ENCODE assay signal across 23 mouse cellular contexts in the genomic region with DNA sequence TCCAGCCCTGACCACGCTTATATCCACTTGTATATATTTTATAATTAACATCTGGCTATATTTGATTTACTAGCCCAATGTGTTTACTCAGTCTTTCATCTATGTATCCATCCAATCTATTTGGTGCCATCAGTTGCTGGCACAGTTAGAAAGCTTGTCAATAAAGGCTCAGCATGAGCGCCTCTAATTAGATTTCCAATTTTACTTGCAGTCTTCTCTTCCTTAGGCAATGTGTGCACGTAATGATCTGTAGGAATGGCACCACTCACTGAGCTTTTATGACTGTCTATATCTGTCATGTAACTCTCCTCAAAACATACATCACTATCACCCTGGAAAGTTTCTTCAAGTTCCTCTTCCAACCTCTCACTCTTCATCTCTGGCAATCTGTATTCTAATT.
"Had no signal": no experiment of that assay in that cellular context is flagged by ENCODE, and none has a peak within 500 bp of the region (broad histone marks: within the 10 kb centered on the region; RNA-seq: fewer than 3 reads in every experiment).

No protein-coding gene starts in this region.

- H3K36me3 ChIP-seq: heart, embryonic 12.5 days; hindbrain, embryonic 10.5 days; hindbrain, embryonic 12.5 days; intestine, embryonic 15.5 days; limb, embryonic 13.5 days; limb, embryonic 15.5 days had no signal

- ATAC-seq: hindbrain, embryonic 16.5 days; inflammation-experienced regulatory T-cells, adult 6 months; intestine, embryonic 15.5 days; intestine, postnatal 0 days had no signal

- H3K4me3 ChIP-seq: gastrocnemius, adult 2 months; heart, adult 2 months; heart, embryonic 12.5 days; hindbrain, embryonic 10.5 days; hindbrain, embryonic 12.5 days; intestine, embryonic 15.5 days; limb, embryonic 13.5 days; limb, embryonic 15.5 days had no signal

- H3K4me2 ChIP-seq: heart, embryonic 12.5 days; hindbrain, embryonic 12.5 days; hindbrain, embryonic 14.5 days; intestine, embryonic 15.5 days; limb, embryonic 13.5 days; limb, embryonic 15.5 days had no signal

- DNase-seq: gastrocnemius, adult 2 months; gastrocnemius, postnatal 10 days; gastrocnemius, postnatal 25 days; heart, adult 2 months; heart, postnatal 10 days; heart, postnatal 4 days; kidney, adult 18-20 months; kidney, adult 8-10 months; kidney, postnatal 10 days; kidney, postnatal 25 days; layer of hippocampus, adult 9-11 months; layer of hippocampus, postnatal 36 days; left cerebral cortex, postnatal 4 days had no signal

- H3K9me3 ChIP-seq: intestine, embryonic 15.5 days; limb, embryonic 15.5 days had no signal

- H3K27ac ChIP-seq: gastrocnemius, adult 2 months; heart, adult 2 months; hindbrain, embryonic 10.5 days; hindbrain, embryonic 12.5 days; hindbrain, embryonic 14.5 days; intestine, embryonic 15.5 days; limb, embryonic 13.5 days; limb, embryonic 15.5 days had no signal

- H3K4me1 ChIP-seq: heart, embryonic 12.5 days; hindbrain, embryonic 10.5 days; hindbrain, embryonic 12.5 days; intestine, embryonic 15.5 days; limb, embryonic 13.5 days; limb, embryonic 15.5 days had no signal

- H3K27me3 ChIP-seq: heart, embryonic 12.5 days; hindbrain, embryonic 12.5 days; intestine, embryonic 15.5 days; limb, embryonic 13.5 days; limb, embryonic 15.5 days had no signal

- H3K9ac ChIP-seq: heart, embryonic 12.5 days; hindbrain, embryonic 12.5 days; hindbrain, embryonic 14.5 days; intestine, embryonic 15.5 days; limb, embryonic 13.5 days; limb, embryonic 15.5 days had no signal
